Mouse (Mus musculus): ENCODE measurements around the gene Dyrk4.

- TF ChIP-seq POLR2A (IDR thresholded peaks at IDR 0.05; ENCODE audit: borderline replicate concordance, extremely low read depth, low read depth, low read length) (no peak), CTCF (IDR thresholded peaks at IDR 0.05; ENCODE audit: insufficient read depth, low read length) (no peak)
These were observed 44.8 kb upstream of the Dyrk4 start for GRCm38 (mm10) chr6:126966241-126967026.

Data from lung, adult 2 months (tissue).